Comparison of ENCODE assay signal across 8 mouse cellular contexts in genomic region chr5:24684578-24685365, GRCm38 (mm10). TPM values are rescaled to one million over a fixed set of nuclear protein-coding genes. Genes with fewer than 3 reads are reported as not detected.
DNase-seq lines count a peak whose midpoint lies in the region; ATAC-seq and TF ChIP-seq lines count a peak whose summit lies in the region.

No protein-coding gene starts in this region.

- peak overlapping the region; percentile 98 for H3K27ac ChIP-seq in ES-Bruce4 (ENCODE audit: insufficient read depth, low read length)
- H3K27ac ChIP-seq in heart, embryonic 16.5 days (ENCODE audit: low read length), result peak overlapping the region; percentile 99
- peak overlapping the region; percentile 93 for H3K27ac ChIP-seq in layer of hippocampus, adult 2 months
- H3K27ac ChIP-seq in liver, postnatal 0 days (ENCODE audit: low read depth), result peak overlapping the region; percentile 84
- peak overlapping the region; percentile 97 for H3K27ac ChIP-seq in neural tube, embryonic 13.5 days (replicated peaks)

- peak overlapping the region; percentile 66 for H3K4me3 ChIP-seq in ES-Bruce4 (ENCODE audit: low read depth, low read length)
- H3K4me3 ChIP-seq in heart, embryonic 16.5 days (ENCODE audit: low read length), result peak overlapping the region; percentile 57
- peak overlapping the region; percentile 83 for H3K4me3 ChIP-seq in layer of hippocampus, adult 2 months
- H3K4me3 ChIP-seq in liver, postnatal 0 days (ENCODE audit: low read depth, low read length), result peak overlapping the region; percentile 100
- H3K4me3 ChIP-seq in neural tube, embryonic 13.5 days, result peak overlapping the region; percentile 90

- no peak for TF ChIP-seq EP300 in ES-Bruce4 (IDR thresholded peaks at IDR 0.05; ENCODE audit: insufficient read depth, low read depth, low read length)
- TF ChIP-seq EP300 in liver, postnatal 0 days (IDR thresholded peaks at IDR 0.05; ENCODE audit: low read depth), result no peak

- H3K4me1 ChIP-seq in ES-Bruce4 (ENCODE audit: control insufficient read depth, insufficient read depth, low read length), result no peaks in the 10 kb centered on the region
- H3K4me1 ChIP-seq in heart, embryonic 16.5 days (ENCODE audit: control insufficient read depth, insufficient read depth, low read length), result peaks cover 17% of the 10 kb centered on the region
- peaks cover 17% of the 10 kb centered on the region for H3K4me1 ChIP-seq in liver, postnatal 0 days (ENCODE audit: insufficient read depth)
- H3K4me1 ChIP-seq in neural tube, embryonic 13.5 days (replicated peaks), result peaks cover 21% of the 10 kb centered on the region

- peaks cover 5% of the 10 kb centered on the region; the same call in 1 of the 2 replicates for H3K36me3 ChIP-seq in ES-Bruce4 (ENCODE audit: control insufficient read depth, insufficient read depth, low read length, poor library complexity, severe bottlenecking)
- H3K36me3 ChIP-seq in heart, embryonic 16.5 days (ENCODE audit: control insufficient read depth, insufficient read depth), result peaks cover 5% of the 10 kb centered on the region
- H3K36me3 ChIP-seq in liver, postnatal 0 days (replicated peaks; ENCODE audit: insufficient read depth, low read length), result peaks cover 6% of the 10 kb centered on the region
- H3K36me3 ChIP-seq in neural tube, embryonic 13.5 days, result peaks cover 8% of the 10 kb centered on the region

- H3K4me2 ChIP-seq in heart, embryonic 16.5 days (ENCODE audit: low read depth, low read length), result peak overlapping the region; percentile 87
- peak overlapping the region; percentile 70 for H3K4me2 ChIP-seq in liver, postnatal 0 days (ENCODE audit: low read depth, low read length)
- H3K4me2 ChIP-seq in neural tube, embryonic 13.5 days, result peak overlapping the region; percentile 66

- H3K27me3 ChIP-seq in ES-Bruce4 (ENCODE audit: control insufficient read depth, insufficient read depth, low read length, poor library complexity, severe bottlenecking), result no peaks in the 10 kb centered on the region
- H3K27me3 ChIP-seq in heart, embryonic 16.5 days (ENCODE audit: control insufficient read depth, insufficient read depth, low read length), result no peaks in the 10 kb centered on the region
- H3K27me3 ChIP-seq in liver, postnatal 0 days (ENCODE audit: insufficient read depth, low read length), result no peaks in the 10 kb centered on the region
- H3K27me3 ChIP-seq in neural tube, embryonic 13.5 days, result no peaks in the 10 kb centered on the region

- no peak for TF ChIP-seq CTCF in ES-Bruce4 (IDR thresholded peaks at IDR 0.05; ENCODE audit: low read depth, low read length)
- TF ChIP-seq CTCF in layer of hippocampus, adult 2 months (conservative IDR thresholded peaks at IDR 0.05), result 0 out of 2 replicates have a peak, but pooled peaks have one; percentile 16
- no peak for TF ChIP-seq CTCF in liver, postnatal 0 days (IDR thresholded peaks at IDR 0.05; ENCODE audit: low read depth)

- WGBS in heart, embryonic 16.5 days, result 20% methylated on average over 16 of the region's 16 CpGs
- 24% methylated on average over 16 of the region's 16 CpGs for WGBS in liver, postnatal 0 days (ENCODE audit: insufficient replicate concordance)
- 27% methylated on average over 16 of the region's 16 CpGs for WGBS in neural tube, embryonic 13.5 days

- peak; percentile 18 to 29 for DNase-seq in adrenal gland, postnatal 36 days
- peak; percentile 70 to 88 for DNase-seq in layer of hippocampus, adult 2 months (ENCODE audit: low spot score in 2 of 2)
- DNase-seq in liver, postnatal 0 days, result no peak
- DNase-seq in thymus, postnatal 14 days, result peak; percentile 49

- H3K9ac ChIP-seq in ES-Bruce4 (ENCODE audit: low read depth, poor library complexity, severe bottlenecking), result peak overlapping the region; percentile 75
- peak overlapping the region; percentile 76 for H3K9ac ChIP-seq in heart, embryonic 16.5 days (ENCODE audit: low read length)
- peak overlapping the region; percentile 49 for H3K9ac ChIP-seq in liver, postnatal 0 days (replicated peaks)
- H3K9ac ChIP-seq in neural tube, embryonic 13.5 days, result peak overlapping the region; percentile 89

- TF ChIP-seq POLR2A in ES-Bruce4 (IDR thresholded peaks at IDR 0.05; ENCODE audit: insufficient read depth, low read length), result no peak

- H3K9me3 ChIP-seq in ES-Bruce4 (replicated peaks; ENCODE audit: control insufficient read depth, insufficient read depth, low read length, poor library complexity, severe bottlenecking), result no peaks in the 10 kb centered on the region
- no peaks in the 10 kb centered on the region for H3K9me3 ChIP-seq in heart, embryonic 16.5 days (replicated peaks; ENCODE audit: control insufficient read depth, low read length)
- H3K9me3 ChIP-seq in liver, postnatal 0 days (ENCODE audit: low read length), result no peaks in the 10 kb centered on the region
- no peaks in the 10 kb centered on the region for H3K9me3 ChIP-seq in neural tube, embryonic 13.5 days

- peak; percentile 9; the same call in 1 of the 2 replicates for ATAC-seq in erythroid progenitor cell, adult 5-6 weeks (replicated peaks; ENCODE audit: low FRiP score, poor library complexity, severe bottlenecking)
- ATAC-seq in heart, embryonic 16.5 days (replicated peaks; ENCODE audit: extremely low read depth, insufficient read depth, low FRiP score), result peak; percentile 10
- ATAC-seq in liver, postnatal 0 days, result peak; percentile 4; the same call in 1 of the 2 replicates
- ATAC-seq in neural tube, embryonic 13.5 days (ENCODE audit: low read depth), result peak; percentile 64

RNA-seq across cellular contexts. Expression of gene Nub1, which starts 0.6 kb away (rescaled TPM):
- polyA plus RNA-seq in ES-Bruce4 (2011; ENCODE audit: insufficient read depth, insufficient read length, low read depth, missing spikeins), result 77.3 and 81.1 TPM in 2 replicates
- 10 to 100 TPM; 55.6 to 69.4 TPM for total RNA-seq in adrenal gland, postnatal 36 days (2021)
- total RNA-seq in erythroid progenitor cell, adult 5-6 weeks (2015; ENCODE audit: low replicate concordance), result 25.2 and 25.6 TPM in 2 replicates
- total RNA-seq in erythroid progenitor cell, adult 5-6 weeks (2017; ENCODE audit: low replicate concordance), result 24.0 and 29.8 TPM in 2 replicates
- 25.8 and 27.1 TPM in 2 replicates for polyA plus RNA-seq in heart, embryonic 16.5 days (2015; fragmentation: Nextera tagmentation; extraction: Ambion mirVana)
- total RNA-seq in layer of hippocampus, adult 2 months (2021), result 10 to 100 TPM; 65.9 to 69.0 TPM
- 12.0 and 12.5 TPM in 2 replicates for polyA plus RNA-seq in liver, postnatal 0 days (2015; fragmentation: Nextera tagmentation; extraction: Ambion mirVana)
- 49.9 TPM in 2 replicates for polyA plus RNA-seq in neural tube, embryonic 13.5 days (2015; fragmentation: Nextera tagmentation; extraction: Ambion mirVana)

RNA-seq across cellular contexts. Expression of gene Wdr86, which starts 45.8 kb away (rescaled TPM):
- 10.3 and 11.3 TPM in 2 replicates for polyA plus RNA-seq in ES-Bruce4 (2011; ENCODE audit: insufficient read depth, insufficient read length, low read depth, missing spikeins)
- total RNA-seq in adrenal gland, postnatal 36 days (2021), result 1 to 10 TPM; 1.1 to 3.3 TPM
- total RNA-seq in erythroid progenitor cell, adult 5-6 weeks (2015; ENCODE audit: low replicate concordance), result not detected in 2 replicates
- 5.4 TPM in 1 of 2 replicates, not detected in the other for total RNA-seq in erythroid progenitor cell, adult 5-6 weeks (2017; ENCODE audit: low replicate concordance)
- polyA plus RNA-seq in heart, embryonic 16.5 days (2015; fragmentation: Nextera tagmentation; extraction: Ambion mirVana), result 4.2 and 7.0 TPM in 2 replicates
- 1 to 10 TPM in 1 of 2 experiments, under 1 TPM in 1; 0.44 to 1.4 TPM for total RNA-seq in layer of hippocampus, adult 2 months (2021)
- polyA plus RNA-seq in liver, postnatal 0 days (2015; fragmentation: Nextera tagmentation; extraction: Ambion mirVana), result 1.4 and 1.6 TPM in 2 replicates
- polyA plus RNA-seq in neural tube, embryonic 13.5 days (2015; fragmentation: Nextera tagmentation; extraction: Ambion mirVana), result 5.8 and 7.6 TPM in 2 replicates

Comparison
In these comparisons a context has a peak if more than half of its experiments do, and no peak if none do; other contexts are left out.
1. ATAC-seq: peak in every context shown above with its lines; median percentile 64 in neural tube, embryonic 13.5 days; 10 in heart, embryonic 16.5 days; 9 in erythroid progenitor cell, adult 5-6 weeks; 4 in liver, postnatal 0 days.